Mouse (Mus musculus): ENCODE results near the gene Padi6.

The Padi6 gene

GRCm38 (mm10) chr4:140680731-140681397, 61.6 kb downstream of the Padi6 start:
- DNase-seq: no peak

DNA sequence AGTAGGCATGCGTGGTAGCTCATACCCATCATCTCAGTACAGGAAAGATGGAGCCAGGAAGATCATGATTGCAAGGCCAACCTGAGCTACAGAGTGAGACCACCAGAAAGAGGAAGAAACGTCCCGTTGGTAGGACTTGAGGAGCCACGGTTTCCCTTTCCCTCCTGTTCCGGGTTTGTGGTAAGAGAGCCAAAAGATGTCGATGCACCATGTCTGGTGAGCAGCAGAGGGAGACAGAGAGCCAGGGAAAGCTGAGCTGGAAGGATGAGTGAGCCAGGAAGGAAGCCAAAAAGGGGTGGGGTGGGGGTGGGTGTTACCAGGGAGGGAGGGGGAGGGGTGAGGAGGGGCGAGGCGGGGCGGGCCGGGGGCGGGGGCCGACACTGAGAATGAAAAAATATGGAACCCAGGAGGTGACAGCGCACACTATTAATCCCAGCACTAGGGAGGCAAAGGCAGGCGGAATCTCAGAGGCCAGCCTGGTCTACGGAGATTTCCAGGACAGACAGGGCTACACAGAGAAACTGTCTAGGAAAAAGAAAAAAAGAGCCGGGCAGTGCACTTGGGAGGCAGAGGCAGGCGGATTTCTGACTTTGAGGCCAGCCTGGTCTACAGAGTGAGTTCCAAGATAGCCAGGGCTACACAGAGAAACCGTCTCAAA, 62.6 kb downstream of the Padi6 start:
- DNase-seq: peak; percentile 65

DNA sequence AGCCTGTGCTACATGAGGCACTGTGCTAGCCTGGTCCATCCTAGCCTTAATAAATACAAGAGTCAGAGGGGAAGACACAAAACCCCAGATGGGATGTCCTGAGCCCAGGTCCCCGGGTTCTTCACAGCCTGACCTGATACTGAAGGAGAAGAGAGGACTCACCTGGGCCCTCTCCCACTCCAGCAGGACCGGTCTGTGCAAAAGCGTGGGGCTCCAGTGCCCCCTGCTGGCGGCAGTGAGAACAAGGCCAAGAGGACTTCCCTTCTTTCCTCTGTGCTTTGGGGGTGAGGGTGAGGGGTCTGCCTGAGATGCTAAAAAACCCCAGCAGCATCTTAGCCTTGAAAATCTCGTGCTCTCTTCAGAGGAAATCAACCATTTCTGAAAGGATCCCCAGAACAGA, 63.4 kb downstream of the Padi6 start:
- no peak for DNase-seq

All from layer of hippocampus, adult 9-11 months (tissue).